Mouse (Mus musculus): ENCODE measurements around the gene Sf3b3. TPM values are rescaled to one million over a fixed set of nuclear protein-coding genes. Genes with fewer than 3 reads are reported as not detected.

Gene Sf3b3
- total and polyA plus RNA-seq, 2 experiments: 12.1 to 20.6 TPM

GRCm38 (mm10) chr8:110809831-110810230 lies 36.8 kb downstream of the Sf3b3 start:
- Histone ChIP-seq H3K4me1 (ENCODE audit: control insufficient read depth, insufficient read depth, low read length) (no peaks in the 10 kb centered on the region), H3K27ac (replicated peaks; ENCODE audit: insufficient read depth, low read depth, low read length) (no peak overlapping the region), H3K79me2 (ENCODE audit: control insufficient read depth, insufficient read depth, low read length) (no peaks in the 10 kb centered on the region), H3K36me3 (ENCODE audit: control insufficient read depth, insufficient read depth, low read length) (peaks cover 55% of the 10 kb centered on the region), H3K9ac (ENCODE audit: low read depth, low read length) (no peak overlapping the region), H3K4me3 (ENCODE audit: insufficient read depth, low read depth, low read length) (no peak overlapping the region), H3K27me3 (ENCODE audit: control insufficient read depth, insufficient read depth, low read length) (no peaks in the 10 kb centered on the region)
- WGBS: 46% methylated on average over 2 of the region's 2 CpGs
- TF ChIP-seq CTCF (IDR thresholded peaks at IDR 0.05; ENCODE audit: low read depth, low read length) (no peak), POLR2A (IDR thresholded peaks at IDR 0.05; ENCODE audit: extremely low read depth, insufficient read depth, low read length) (no peak)
- no peak for DNase-seq (ENCODE audit: extremely low read depth, low read depth, low spot score)

- no peak overlapping the region for H3K4me3 ChIP-seq (ENCODE audit: insufficient read depth, low read depth, low read length)
- peaks cover 45% of the 10 kb centered on the region for H3K36me3 ChIP-seq (ENCODE audit: control insufficient read depth, insufficient read depth, low read length)
- peak overlapping the region; percentile 5; the same call in 1 of the 2 replicates for H3K27ac ChIP-seq (replicated peaks; ENCODE audit: insufficient read depth, low read depth, low read length)
- no peak for DNase-seq (ENCODE audit: extremely low read depth, low read depth, low spot score)
- no peak for TF ChIP-seq CTCF (IDR thresholded peaks at IDR 0.05; ENCODE audit: low read depth, low read length)
- TF ChIP-seq POLR2A (IDR thresholded peaks at IDR 0.05; ENCODE audit: extremely low read depth, insufficient read depth, low read length): no peak
- 71% methylated on average over 13 of the region's 13 CpGs for WGBS
- H3K4me1 ChIP-seq (ENCODE audit: control insufficient read depth, insufficient read depth, low read length): no peaks in the 10 kb centered on the region
- no peaks in the 10 kb centered on the region for H3K27me3 ChIP-seq (ENCODE audit: control insufficient read depth, insufficient read depth, low read length)
- no peak overlapping the region for H3K9ac ChIP-seq (ENCODE audit: low read depth, low read length)
- no peaks in the 10 kb centered on the region for H3K79me2 ChIP-seq (ENCODE audit: control insufficient read depth, insufficient read depth, low read length)
These were observed 37.8 kb downstream of the Sf3b3 start for GRCm38 (mm10) chr8:110808495-110809472.

GRCm38 (mm10) chr8:110806146-110806545 lies 40.4 kb downstream of the Sf3b3 start:
- Histone ChIP-seq H3K27ac (replicated peaks; ENCODE audit: insufficient read depth, low read depth, low read length) (no peak overlapping the region), H3K36me3 (ENCODE audit: control insufficient read depth, insufficient read depth, low read length) (peaks cover 19% of the 10 kb centered on the region), H3K9ac (ENCODE audit: low read depth, low read length) (no peak overlapping the region), H3K27me3 (ENCODE audit: control insufficient read depth, insufficient read depth, low read length) (no peaks in the 10 kb centered on the region), H3K79me2 (ENCODE audit: control insufficient read depth, insufficient read depth, low read length) (no peaks in the 10 kb centered on the region), H3K4me1 (ENCODE audit: control insufficient read depth, insufficient read depth, low read length) (no peaks in the 10 kb centered on the region), H3K4me3 (ENCODE audit: insufficient read depth, low read depth, low read length) (no peak overlapping the region)
- DNase-seq (ENCODE audit: extremely low read depth, low read depth, low spot score): no peak
- TF ChIP-seq CTCF (IDR thresholded peaks at IDR 0.05; ENCODE audit: low read depth, low read length) (no peak), POLR2A (IDR thresholded peaks at IDR 0.05; ENCODE audit: extremely low read depth, insufficient read depth, low read length) (no peak)
- 81% methylated on average over 1 of the region's 1 CpGs for WGBS

- no peak for DNase-seq (ENCODE audit: extremely low read depth, low read depth, low spot score)
These were observed 40.9 kb downstream of the Sf3b3 start, which contains the start of gene Il34 for GRCm38 (mm10) chr8:110805669-110806068. TSS of gene Il34 (minus strand) at chr8:110805924.

GRCm38 (mm10) chr8:110804825-110805514 lies 41.6 kb downstream of the Sf3b3 start:
- no peaks in the 10 kb centered on the region for H3K27me3 ChIP-seq (ENCODE audit: control insufficient read depth, insufficient read depth, low read length)
- no peak overlapping the region for H3K9ac ChIP-seq (ENCODE audit: low read depth, low read length)
- H3K4me1 ChIP-seq (ENCODE audit: control insufficient read depth, insufficient read depth, low read length): no peaks in the 10 kb centered on the region
- H3K79me2 ChIP-seq (ENCODE audit: control insufficient read depth, insufficient read depth, low read length): no peaks in the 10 kb centered on the region
- no peak overlapping the region for H3K4me3 ChIP-seq (ENCODE audit: insufficient read depth, low read depth, low read length)
- WGBS: 43% methylated on average over 3 of the region's 3 CpGs
- peaks cover 7% of the 10 kb centered on the region for H3K36me3 ChIP-seq (ENCODE audit: control insufficient read depth, insufficient read depth, low read length)
- no peak for DNase-seq (ENCODE audit: extremely low read depth, low read depth, low spot score)
- H3K27ac ChIP-seq (replicated peaks; ENCODE audit: insufficient read depth, low read depth, low read length): no peak overlapping the region
- TF ChIP-seq POLR2A (IDR thresholded peaks at IDR 0.05; ENCODE audit: extremely low read depth, insufficient read depth, low read length) (no peak), CTCF (IDR thresholded peaks at IDR 0.05; ENCODE audit: low read depth, low read length) (no peak)

More at GRCm38 (mm10) chr8:110805669-110806068, 40.9 kb downstream of the Sf3b3 start, which contains the start of gene Il34:
- no peaks in the 10 kb centered on the region for H3K79me2 ChIP-seq (ENCODE audit: control insufficient read depth, insufficient read depth, low read length)
- H3K4me1 ChIP-seq (ENCODE audit: control insufficient read depth, insufficient read depth, low read length): no peaks in the 10 kb centered on the region
- H3K27ac ChIP-seq (replicated peaks; ENCODE audit: insufficient read depth, low read depth, low read length): no peak within 1 kb of the TSS
- H3K27me3 ChIP-seq (ENCODE audit: control insufficient read depth, insufficient read depth, low read length): no peaks in the 10 kb centered on the region
- no peak for TF ChIP-seq CTCF (IDR thresholded peaks at IDR 0.05; ENCODE audit: low read depth, low read length)
- TF ChIP-seq POLR2A (IDR thresholded peaks at IDR 0.05; ENCODE audit: extremely low read depth, insufficient read depth, low read length): no peak
- H3K9ac ChIP-seq (ENCODE audit: low read depth, low read length): 0 out of 2 replicates have a peak within 1 kb of the TSS, but pooled peaks have one; percentile 15
- peaks cover 14% of the 10 kb centered on the region for H3K36me3 ChIP-seq (ENCODE audit: control insufficient read depth, insufficient read depth, low read length)
- whole genome bisulfite sequencing: 56% methylated on average over 12 of the region's 12 CpGs
- peak within 1 kb of the TSS; percentile 51 for H3K4me3 ChIP-seq (ENCODE audit: insufficient read depth, low read depth, low read length)

All from liver, adult 2 months (tissue).